Comparison of ENCODE assay signal across 8 mouse cellular contexts in genomic region chr11:117482677-117483511, GRCm38 (mm10). TPM values are rescaled to one million over a fixed set of nuclear protein-coding genes. Genes with fewer than 3 reads are reported as not detected.
A peak's percentile ranks its signal among the peaks of the same experiment; 100 is the strongest.
DNase-seq lines count a peak whose midpoint lies in the region; ATAC-seq lines count a peak whose summit lies in the region.

No protein-coding gene starts in this region.

- ATAC-seq in common myeloid progenitor, adult 5-6 weeks (replicated peaks; ENCODE audit: low read depth, poor library complexity, severe bottlenecking) = peak; percentile 69
- ATAC-seq in intestine, embryonic 16.5 days = peak; percentile 75

- peaks cover 19% of the 10 kb centered on the region for H3K4me1 ChIP-seq in intestine, embryonic 16.5 days (ENCODE audit: control insufficient read depth, insufficient read depth, low read length)

- no peaks in the 10 kb centered on the region for H3K36me3 ChIP-seq in intestine, embryonic 16.5 days (ENCODE audit: control insufficient read depth, insufficient read depth, low read length)

- H3K9ac ChIP-seq in intestine, embryonic 16.5 days (ENCODE audit: low read depth, low read length) = peak overlapping the region; percentile 41

- peak; percentile 71 for DNase-seq in T-cell, adult 2 months (ENCODE audit: low spot score)
- DNase-seq in gastrocnemius, postnatal 36 days = peak; percentile 53 to 60
- DNase-seq in left cerebral cortex, postnatal 14 days (ENCODE audit: low spot score in 2 of 2) = peak; percentile 94 to 95
- DNase-seq in mesoderm, embryonic 11.5 days (ENCODE audit: low read depth, low spot score) = peak; percentile 60
- peak; percentile 87 to 92 for DNase-seq in right cerebral cortex, postnatal 36 days (ENCODE audit: low spot score in 2 of 2)
- peak; percentile 70 to 81 for DNase-seq in urinary bladder, postnatal 4 days (ENCODE audit: low spot score in 2 of 2)

- 6% methylated on average over 25 of the region's 26 CpGs for WGBS in intestine, embryonic 16.5 days

- peak overlapping the region; percentile 55 for H3K4me2 ChIP-seq in intestine, embryonic 16.5 days (ENCODE audit: low read depth, low read length)

- H3K27me3 ChIP-seq in intestine, embryonic 16.5 days (replicated peaks; ENCODE audit: control insufficient read depth, insufficient read depth, low read length) = no peaks in the 10 kb centered on the region

- H3K4me3 ChIP-seq in intestine, embryonic 16.5 days (ENCODE audit: low read length) = peak overlapping the region; percentile 30

- no peaks in the 10 kb centered on the region for H3K9me3 ChIP-seq in intestine, embryonic 16.5 days (ENCODE audit: control insufficient read depth, low read length)

- H3K27ac ChIP-seq in intestine, embryonic 16.5 days (ENCODE audit: low read length) = peak overlapping the region; percentile 63

- intact Hi-C loops in gastrocnemius, postnatal 36 days (cut with DNase I) = loop anchor here (5.0 kb wide), 1 partner anchor 169 kb away; the partner anchor contains the start of gene Tnrc6c
- intact Hi-C loops in left cerebral cortex, postnatal 14 days (cut with DNase I) = loop anchor here (5.0 kb wide), 2 partner anchors 76 to 169 kb away; partner anchors contain the start of gene Tnrc6c

RNA-seq across cellular contexts. Expression of gene Gm11733, which starts 1.3 kb away (rescaled TPM):
- not detected in 2 replicates for total RNA-seq in common myeloid progenitor, adult 5-6 weeks (2017)
- not detected for total RNA-seq in gastrocnemius, postnatal 36 days (2021)
- 0.05 TPM in 1 of 2 replicates, not detected in the other for polyA plus RNA-seq in intestine, embryonic 16.5 days (2015; fragmentation: Nextera tagmentation; extraction: Ambion mirVana)
- under 1 TPM in 1 of 2 experiments, not detected in 1; 0.35 TPM for total RNA-seq in left cerebral cortex, postnatal 14 days (2021)

Comparison
In these comparisons a context has a peak if more than half of its experiments do, and no peak if none do; other contexts are left out.
1. Peak in every context shown above with its lines: DNase-seq, ATAC-seq, H3K4me3 ChIP-seq and H3K27ac ChIP-seq.